Mouse (Mus musculus) heart, postnatal 0 days (tissue): Measurements from ENCODE around the gene Map7d2.

Source experiments
- CTCF ChIP-seq: IDR thresholded peaks from 2 replicates; pipeline ENCODE4 v1.5.1; 2016; ENCODE audit warnings: antibody characterized with exemption, control low read depth, low read depth
- EP300 ChIP-seq: IDR thresholded peaks from 2 replicates; pipeline ENCODE4 v1.6.1; 2016; ENCODE audit warnings: antibody characterized with exemption, low read depth

DNA sequence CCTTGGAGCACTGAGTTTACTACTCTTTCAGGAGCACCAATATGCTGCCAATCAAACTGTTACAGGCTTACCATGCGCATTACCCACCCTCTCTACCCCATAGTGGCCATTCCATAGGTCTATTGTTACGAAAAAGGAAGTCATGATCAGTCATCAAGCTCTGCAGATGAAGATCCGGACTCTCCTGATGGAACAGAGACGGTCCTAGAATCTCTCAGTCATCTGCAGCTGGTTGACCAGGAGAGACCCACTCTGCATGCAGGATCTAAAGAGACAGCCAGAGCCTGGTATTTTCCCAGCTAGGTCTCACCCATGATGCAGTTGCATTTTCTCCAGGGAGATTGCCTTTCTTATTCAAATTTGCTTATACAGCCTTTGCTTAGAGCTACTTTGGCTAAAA, 108.3 kb downstream of the Map7d2 start:
- TF ChIP-seq CTCF (no peak), EP300 (no peak)
